Mouse (Mus musculus): ENCODE data around the gene Gm14137.

Gm14137 gene
- long read RNA-seq, experiment 1, partial matches to known transcripts, result 0 of 4 reads
- long read RNA-seq, experiment 1, other reads (novel, unspliced or antisense), result 0 of 4 reads
- long read RNA-seq, experiment 2, transcript Gm14137-201 (1 exons, 3,067 nt), result major isoform, 6 of 6 reads
- long read RNA-seq, experiment 2, partial matches to known transcripts, result 0 of 6 reads
- long read RNA-seq, experiment 2, other reads (novel, unspliced or antisense), result 0 of 6 reads

- intact Hi-C loops (cut with DNase I), result no loop called here
These were observed at the start of gene Gm14137 for GRCm38 (mm10) chr2:119173991-119174651. Gene Gm14137, plus strand, starts transcription at chr2:119174509.

- intact Hi-C loops (cut with DNase I), result no loop called here
These were observed 37.9 kb upstream of the Gm14137 start for GRCm38 (mm10) chr2:119136346-119136898.

- intact Hi-C loops (cut with DNase I), result no loop called here
These were observed 29.1 kb upstream of the Gm14137 start for GRCm38 (mm10) chr2:119145199-119145598.

- intact Hi-C loops (cut with DNase I), result no loop called here
These were observed 27.9 kb upstream of the Gm14137 start for GRCm38 (mm10) chr2:119146435-119146834.

- intact Hi-C loops (cut with DNase I), result no loop called here
These were observed 27.1 kb upstream of the Gm14137 start for GRCm38 (mm10) chr2:119147160-119147678.

- intact Hi-C loops (cut with DNase I), result no loop called here
These were observed 26.5 kb upstream of the Gm14137 start for GRCm38 (mm10) chr2:119147775-119148174.

- intact Hi-C loops (cut with DNase I), result no loop called here
These were observed 22.1 kb upstream of the Gm14137 start for GRCm38 (mm10) chr2:119152255-119152654.

- intact Hi-C loops (cut with DNase I), result loop anchor here (2.0 to 5.0 kb wide), 2 partner anchors 42 to 122 kb away; partner anchors contain the start of genes Rad51 and Rpusd2
These were observed 19.6 kb upstream of the Gm14137 start for GRCm38 (mm10) chr2:119154683-119155082.

GRCm38 (mm10) chr2:119155388-119155787 lies 18.9 kb upstream of the Gm14137 start:
- intact Hi-C loops (cut with DNase I), result loop anchor here (2.0 to 5.0 kb wide), 2 partner anchors 43 to 123 kb away; partner anchors contain the start of genes Rad51 and Rpusd2

GRCm38 (mm10) chr2:119156081-119156680 lies 18.1 kb upstream of the Gm14137 start:
- intact Hi-C loops (cut with DNase I), result loop anchor here (5.0 kb wide), 1 partner anchor 124 kb away; the partner anchor contains the start of gene Rpusd2

- intact Hi-C loops (cut with DNase I), result loop anchor here (5.0 kb wide), 1 partner anchor 125 kb away; the partner anchor contains the start of gene Rpusd2
These were observed 17.4 kb upstream of the Gm14137 start, which contains the start of gene Rmdn3 for GRCm38 (mm10) chr2:119156681-119157572. Gene Rmdn3, minus strand, starts transcription at chr2:119157034.

- intact Hi-C loops (cut with DNase I), result loop anchor here (5.0 kb wide), 1 partner anchor 126 kb away; the partner anchor contains the start of gene Rpusd2
These were observed 16.5 kb upstream of the Gm14137 start for GRCm38 (mm10) chr2:119157836-119158235.

GRCm38 (mm10) chr2:119161247-119161646 lies 13.1 kb upstream of the Gm14137 start:
- intact Hi-C loops (cut with DNase I), result no loop called here

- intact Hi-C loops (cut with DNase I), result no loop called here
These were observed 11.2 kb upstream of the Gm14137 start for GRCm38 (mm10) chr2:119163135-119163534.

- intact Hi-C loops (cut with DNase I), result no loop called here
These were observed 10.3 kb upstream of the Gm14137 start for GRCm38 (mm10) chr2:119163999-119164398.

- intact Hi-C loops (cut with DNase I), result no loop called here
These were observed 8.9 kb upstream of the Gm14137 start for GRCm38 (mm10) chr2:119165401-119165800.

- intact Hi-C loops (cut with DNase I), result no loop called here
These were observed 7.1 kb upstream of the Gm14137 start, which contains the start of gene Gchfr for GRCm38 (mm10) chr2:119166901-119167865. Gene Gchfr, plus strand, starts transcription at chr2:119167773.

- intact Hi-C loops (cut with DNase I), result no loop called here
These were observed 6.4 kb upstream of the Gm14137 start for GRCm38 (mm10) chr2:119167866-119168256.

- intact Hi-C loops (cut with DNase I), result no loop called here
These were observed 4.0 kb upstream of the Gm14137 start for GRCm38 (mm10) chr2:119170282-119170681.

All from adrenal gland (tissue).